Mouse (Mus musculus): ENCODE data around the gene Rbm47.

The Rbm47 gene

GRCm38 (mm10) chr5:66156431-66156962 lies 16.4 kb downstream of the Rbm47 start:
- DNase-seq, result no peak

- no peak for DNase-seq
These were observed 18.3 kb downstream of the Rbm47 start for GRCm38 (mm10) chr5:66154616-66155015.

- no peak for DNase-seq
These were observed 19.4 kb downstream of the Rbm47 start for GRCm38 (mm10) chr5:66153486-66153885.

- DNase-seq, result no peak
These were observed 21.4 kb downstream of the Rbm47 start for GRCm38 (mm10) chr5:66151301-66152188.

- DNase-seq, result peak; percentile 14
These were observed 22.1 kb downstream of the Rbm47 start for GRCm38 (mm10) chr5:66150706-66151300.

- no peak for DNase-seq
These were observed 22.7 kb downstream of the Rbm47 start for GRCm38 (mm10) chr5:66150106-66150705.

- DNase-seq, result no peak
These were observed 23.3 kb downstream of the Rbm47 start for GRCm38 (mm10) chr5:66149571-66149970.

- no peak for DNase-seq
These were observed 23.8 kb downstream of the Rbm47 start for GRCm38 (mm10) chr5:66149111-66149510.

GRCm38 (mm10) chr5:66147313-66147712 lies 25.6 kb downstream of the Rbm47 start:
- DNase-seq, result no peak

- DNase-seq, result no peak
These were observed 27.3 kb downstream of the Rbm47 start for GRCm38 (mm10) chr5:66145583-66145982.

GRCm38 (mm10) chr5:66143093-66144032 lies 29.6 kb downstream of the Rbm47 start:
- no peak for DNase-seq

- no peak for DNase-seq
These were observed 31.4 kb downstream of the Rbm47 start for GRCm38 (mm10) chr5:66141474-66141873.

- no peak for DNase-seq
These were observed 33.2 kb downstream of the Rbm47 start for GRCm38 (mm10) chr5:66139634-66140295.

GRCm38 (mm10) chr5:66139171-66139570 lies 33.7 kb downstream of the Rbm47 start:
- DNase-seq, result no peak

- DNase-seq, result no peak
These were observed 34.3 kb downstream of the Rbm47 start for GRCm38 (mm10) chr5:66138597-66138996.

- no peak for DNase-seq
These were observed 35.7 kb downstream of the Rbm47 start for GRCm38 (mm10) chr5:66137250-66137649.

- no peak for DNase-seq
These were observed 37.1 kb downstream of the Rbm47 start for GRCm38 (mm10) chr5:66135853-66136210.

- DNase-seq, result no peak
These were observed 37.6 kb downstream of the Rbm47 start for GRCm38 (mm10) chr5:66135161-66135852.

- DNase-seq, result no peak
These were observed 38.3 kb downstream of the Rbm47 start for GRCm38 (mm10) chr5:66134578-66134977.

GRCm38 (mm10) chr5:66128948-66129347 lies 44.0 kb downstream of the Rbm47 start:
- DNase-seq, result no peak

- DNase-seq, result no peak
These were observed 47.5 kb downstream of the Rbm47 start for GRCm38 (mm10) chr5:66125418-66125817.

Data from right cerebral cortex, postnatal 14 days (tissue).